Mouse (Mus musculus) megakaryocyte, embryonic 14.5 days (primary cell): ENCODE data around the gene Timp3.

Experiments
- FLI1 ChIP-seq: IDR thresholded peaks from 2 replicates; pipeline ENCODE4 v1.6.1; 2012; ENCODE audit warnings: low read length, inconsistent platforms, mixed read lengths
- GATA1 ChIP-seq: IDR thresholded peaks from 3 replicates; pipeline ENCODE4 v1.6.1; 2012; ENCODE audit warnings: mixed read lengths, low read length, inconsistent platforms, borderline replicate concordance

DNA sequence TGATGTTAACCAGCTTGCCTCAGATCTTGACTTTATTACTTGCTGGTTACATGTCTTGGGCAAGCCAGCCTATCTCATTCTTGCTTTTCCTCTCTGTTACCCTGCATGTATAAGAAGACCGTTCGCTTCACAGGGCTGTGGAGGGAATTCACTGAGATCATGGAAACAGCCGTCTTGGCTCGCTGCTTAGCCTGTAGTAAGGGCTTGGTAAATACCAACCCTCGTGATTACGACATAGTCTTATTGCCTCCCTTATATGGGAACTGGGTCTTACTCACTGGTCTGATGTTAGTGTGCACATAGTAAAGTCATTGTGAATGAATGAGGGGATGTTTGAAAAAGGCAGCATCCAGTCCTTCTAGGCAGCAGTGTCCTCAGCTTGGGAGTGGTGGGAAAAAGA is 10.4 kb downstream of the Timp3 start:
- TF ChIP-seq FLI1, result no peak
- no peak for TF ChIP-seq GATA1
